Mouse (Mus musculus): ENCODE data around the gene Btg3.
A peak's percentile ranks its signal among the peaks of the same experiment; 100 is the strongest.
"Not testable (repeated sequence)": the region's sequence is repeated elsewhere in the genome, so short reads cannot be mapped to it uniquely, and the experiment has no call there.

The Btg3 gene

GRCm38 (mm10) chr16:78376745-78377570 lies at the start of gene Btg3:
TSS of gene Btg3 (minus strand) at chr16:78377192.
- peak; percentile 12 for DNase-seq

- no peak for DNase-seq
Observed at GRCm38 (mm10) chr16:78417733-78418132, 40.7 kb upstream of the Btg3 start.

- DNase-seq = no peak
Observed at GRCm38 (mm10) chr16:78416500-78416899, 39.5 kb upstream of the Btg3 start.

GRCm38 (mm10) chr16:78409991-78410390 lies 33.0 kb upstream of the Btg3 start:
- no peak for DNase-seq

GRCm38 (mm10) chr16:78407855-78408254 lies 30.9 kb upstream of the Btg3 start:
- no peak for DNase-seq

- no peak for DNase-seq
Observed at GRCm38 (mm10) chr16:78406657-78407056, 29.7 kb upstream of the Btg3 start.

GRCm38 (mm10) chr16:78402316-78402715 lies 25.3 kb upstream of the Btg3 start:
- DNase-seq = no peak

- DNase-seq = no peak
Observed at GRCm38 (mm10) chr16:78399423-78399822, 22.4 kb upstream of the Btg3 start.

- DNase-seq = no peak
Observed at GRCm38 (mm10) chr16:78398734-78399133, 21.7 kb upstream of the Btg3 start.

- DNase-seq = no peak
Observed at GRCm38 (mm10) chr16:78391354-78391753, 14.4 kb upstream of the Btg3 start.

GRCm38 (mm10) chr16:78389986-78390385 lies 13.0 kb upstream of the Btg3 start:
- no peak for DNase-seq

GRCm38 (mm10) chr16:78389122-78389521 lies 12.1 kb upstream of the Btg3 start:
- no peak for DNase-seq

- no peak for DNase-seq
Observed at GRCm38 (mm10) chr16:78378493-78378892, 1.5 kb upstream of the Btg3 start.

GRCm38 (mm10) chr16:78375821-78376691 lies 936 bp downstream of the Btg3 start:
- DNase-seq = no peak

GRCm38 (mm10) chr16:78375222-78375621 lies 1.8 kb downstream of the Btg3 start:
- DNase-seq = no peak

- DNase-seq = no peak
Observed at GRCm38 (mm10) chr16:78373743-78374142, 3.2 kb downstream of the Btg3 start.

GRCm38 (mm10) chr16:78372786-78373185 lies 4.2 kb downstream of the Btg3 start:
- DNase-seq = no peak

GRCm38 (mm10) chr16:78371491-78372046 lies 5.4 kb downstream of the Btg3 start:
- no peak for DNase-seq

- not testable (repeated sequence) for DNase-seq
Observed at GRCm38 (mm10) chr16:78364554-78364953, 12.4 kb downstream of the Btg3 start.

- DNase-seq = no peak
Observed at GRCm38 (mm10) chr16:78361466-78361865, 15.5 kb downstream of the Btg3 start.

GRCm38 (mm10) chr16:78357757-78358156 lies 19.2 kb downstream of the Btg3 start:
- no peak for DNase-seq

GRCm38 (mm10) chr16:78347328-78347926 lies 29.6 kb downstream of the Btg3 start:
- DNase-seq = no peak
